Mouse (Mus musculus) mature B cell (primary cell): Measurements from ENCODE around the gene Lmntd2.

Experiments used
- in situ Hi-C: fragments of 300-500 bp; cut with MboI; formaldehyde crosslinking; loops from 2 replicates; pipeline ENCODE4 v1.14.3; 2019

Lmntd2 gene

GRCm38 (mm10) chr7:141215880-141216733 lies 2.2 kb upstream of the Lmntd2 start:
- in situ Hi-C loops, result no loop called here

- in situ Hi-C loops, result no loop called here
These were observed 1.4 kb upstream of the Lmntd2 start, which contains the start of gene Rassf7 for GRCm38 (mm10) chr7:141215101-141215879. Rassf7 (plus strand) TSS chr7:141215860.

- in situ Hi-C loops, result no loop called here
These were observed 430 bp upstream of the Lmntd2 start for GRCm38 (mm10) chr7:141214310-141214709.

GRCm38 (mm10) chr7:141213133-141213532 lies 747 bp downstream of the Lmntd2 start:
- in situ Hi-C loops, result no loop called here

DNA sequence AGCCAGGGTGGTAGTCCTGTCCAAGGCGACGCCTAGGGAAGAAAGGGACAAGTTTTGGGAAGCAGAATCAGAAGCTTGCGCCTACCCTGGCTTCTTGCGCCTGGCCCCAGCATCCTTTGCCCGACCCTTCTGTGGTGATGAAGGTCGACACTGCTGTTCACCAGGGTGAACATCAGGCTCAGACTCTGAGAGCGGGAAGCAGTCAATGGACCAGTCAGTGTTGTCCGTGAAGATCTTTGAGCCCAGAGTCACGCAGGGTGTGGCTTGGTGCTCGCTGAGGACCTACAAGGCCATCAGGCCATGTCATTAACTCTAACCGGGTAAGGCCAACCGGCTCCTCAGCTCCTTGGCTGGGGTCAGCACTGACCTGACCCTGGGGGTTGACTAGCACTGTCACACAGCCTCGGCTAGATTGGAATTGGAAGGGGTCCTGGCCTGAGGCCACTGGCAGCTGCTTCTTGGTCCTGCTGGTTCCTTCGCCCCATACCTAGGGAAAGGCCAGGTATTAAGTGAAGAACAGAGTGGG lies 3.2 kb downstream of the Lmntd2 start:
- in situ Hi-C loops, result no loop called here

DNA sequence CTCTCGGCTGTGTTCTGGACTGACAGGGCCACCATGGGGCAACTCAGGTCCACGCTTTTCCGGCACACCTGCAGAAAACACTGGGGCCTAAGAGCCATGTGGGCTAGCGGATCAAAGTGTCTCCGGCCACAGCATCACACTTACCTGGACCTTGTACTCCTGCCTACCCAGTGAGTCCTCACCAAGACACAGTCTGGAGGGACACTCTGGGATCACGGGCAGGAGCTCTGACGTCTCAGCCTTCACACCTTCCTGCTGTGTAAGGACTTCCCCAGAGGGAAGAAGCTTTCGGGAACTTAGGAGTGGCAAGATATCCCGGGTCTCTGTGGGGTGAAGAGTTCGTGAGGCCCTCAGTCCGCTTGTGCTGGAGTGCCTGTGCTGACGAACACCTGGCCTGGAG lies 3.7 kb downstream of the Lmntd2 start:
- in situ Hi-C loops, result no loop called here

GRCm38 (mm10) chr7:141209526-141209925 lies 4.4 kb downstream of the Lmntd2 start:
- in situ Hi-C loops, result no loop called here

DNA sequence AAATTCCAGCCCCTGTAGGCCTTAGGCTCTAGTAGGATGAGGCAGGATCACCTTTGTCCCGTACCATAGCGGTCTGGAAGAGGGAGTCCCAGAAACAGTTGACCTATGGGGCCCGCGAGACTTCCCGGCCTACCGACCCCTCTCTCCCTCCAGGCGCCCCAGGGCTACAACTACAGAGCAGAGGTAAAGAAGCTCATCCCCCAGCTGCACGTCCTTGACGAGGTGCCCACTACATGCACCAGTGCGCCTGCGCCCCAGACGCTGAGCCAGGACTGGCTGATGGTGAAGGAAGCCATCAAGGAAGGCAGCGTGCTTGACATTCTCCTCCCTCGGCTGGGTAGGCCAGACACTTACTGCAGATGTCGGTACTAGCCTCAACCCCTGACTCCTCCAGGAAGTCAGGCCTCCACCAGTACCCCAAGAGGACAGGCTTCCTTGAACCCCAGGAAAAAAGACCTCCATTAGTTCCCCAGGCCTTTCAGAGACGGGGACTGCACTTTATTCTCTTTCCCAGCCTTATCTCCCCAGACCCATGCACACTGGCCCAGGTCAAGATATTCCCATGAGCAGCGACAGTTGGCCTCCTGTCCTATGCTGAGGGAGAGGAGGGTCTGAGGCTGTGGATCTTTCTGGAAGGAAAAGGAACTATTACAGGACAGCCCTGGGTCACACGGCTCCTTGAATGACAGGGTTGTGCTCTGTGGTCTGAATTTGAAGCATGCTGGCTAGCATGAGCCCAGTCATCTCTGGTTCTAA lies 7.5 kb downstream of the Lmntd2 start:
- in situ Hi-C loops, result no loop called here

GRCm38 (mm10) chr7:141205504-141205903 lies 8.4 kb downstream of the Lmntd2 start:
- in situ Hi-C loops, result no loop called here

- in situ Hi-C loops, result no loop called here
These were observed 9.3 kb downstream of the Lmntd2 start for GRCm38 (mm10) chr7:141204546-141204945.

DNA sequence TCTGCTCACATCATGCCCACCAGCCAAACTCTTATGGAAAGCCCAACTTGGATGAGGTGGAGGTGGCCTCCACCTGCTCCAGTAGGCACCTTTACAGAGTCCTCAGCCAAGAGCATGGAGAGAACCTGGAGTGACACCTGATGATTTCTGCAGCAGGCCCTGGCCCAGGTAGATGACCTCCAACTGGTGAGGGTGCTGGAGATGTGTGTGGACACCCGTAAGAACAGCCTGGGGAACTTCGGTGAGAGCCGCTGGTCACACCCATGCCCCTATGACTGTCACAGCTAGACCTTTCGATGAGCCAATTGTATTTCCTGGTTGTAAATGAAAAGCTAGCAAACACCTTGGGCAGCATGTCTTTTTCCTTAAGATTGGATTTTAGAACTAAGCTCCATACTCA lies 15.8 kb downstream of the Lmntd2 start:
- in situ Hi-C loops, result no loop called here

GRCm38 (mm10) chr7:141196619-141197282 lies 17.1 kb downstream of the Lmntd2 start:
- in situ Hi-C loops, result no loop called here

DNA sequence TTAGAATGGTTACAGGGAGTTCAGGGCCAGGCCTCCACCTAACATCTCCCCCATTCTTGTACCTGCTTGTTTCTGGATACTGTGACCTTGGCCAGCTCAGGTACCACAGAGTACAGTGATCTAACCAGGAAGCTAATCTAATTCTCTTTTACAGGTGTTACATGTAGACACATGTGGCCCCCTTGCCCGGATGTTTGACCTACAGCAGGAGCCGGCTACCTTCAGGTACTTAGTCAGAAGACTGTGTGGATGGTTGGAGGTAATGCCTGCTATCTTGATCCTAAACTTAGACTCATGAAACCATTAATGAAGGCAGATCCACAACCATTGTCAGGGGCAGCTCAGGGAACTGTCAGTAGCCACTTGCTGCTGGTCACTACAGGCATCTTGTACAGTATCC lies 18.1 kb downstream of the Lmntd2 start:
- in situ Hi-C loops, result no loop called here

- in situ Hi-C loops, result no loop called here
These were observed 19.1 kb downstream of the Lmntd2 start for GRCm38 (mm10) chr7:141194830-141195229.

DNA sequence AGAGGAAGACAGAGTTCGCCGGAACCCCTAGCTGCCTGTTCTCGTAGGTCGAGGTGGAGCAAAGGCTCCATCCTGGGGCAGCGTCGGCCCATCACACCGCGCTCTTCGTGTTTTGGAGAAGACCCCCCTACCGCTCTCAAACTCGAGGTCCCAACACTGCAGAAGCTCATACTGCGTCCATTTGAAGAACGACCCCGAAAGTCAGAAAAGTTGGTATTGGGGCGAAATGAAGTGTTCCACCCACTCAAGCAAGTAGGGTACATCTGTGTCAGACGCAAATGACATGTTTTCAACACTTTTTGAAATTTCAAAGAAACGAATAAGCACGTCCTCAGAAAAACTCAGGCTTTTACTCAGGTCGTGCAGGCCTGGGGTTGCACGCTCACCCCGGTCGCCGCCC lies 19.5 kb downstream of the Lmntd2 start:
- in situ Hi-C loops, result no loop called here

GRCm38 (mm10) chr7:141193948-141194347 lies 19.9 kb downstream of the Lmntd2 start, which contains the start of the genes Hras and Lrrc56:
Hras (minus strand) TSS chr7:141194005.
Lrrc56 (plus strand) TSS chr7:141194157.
- in situ Hi-C loops, result no loop called here

- in situ Hi-C loops, result no loop called here
These were observed 20.5 kb downstream of the Lmntd2 start for GRCm38 (mm10) chr7:141193348-141193856.

DNA sequence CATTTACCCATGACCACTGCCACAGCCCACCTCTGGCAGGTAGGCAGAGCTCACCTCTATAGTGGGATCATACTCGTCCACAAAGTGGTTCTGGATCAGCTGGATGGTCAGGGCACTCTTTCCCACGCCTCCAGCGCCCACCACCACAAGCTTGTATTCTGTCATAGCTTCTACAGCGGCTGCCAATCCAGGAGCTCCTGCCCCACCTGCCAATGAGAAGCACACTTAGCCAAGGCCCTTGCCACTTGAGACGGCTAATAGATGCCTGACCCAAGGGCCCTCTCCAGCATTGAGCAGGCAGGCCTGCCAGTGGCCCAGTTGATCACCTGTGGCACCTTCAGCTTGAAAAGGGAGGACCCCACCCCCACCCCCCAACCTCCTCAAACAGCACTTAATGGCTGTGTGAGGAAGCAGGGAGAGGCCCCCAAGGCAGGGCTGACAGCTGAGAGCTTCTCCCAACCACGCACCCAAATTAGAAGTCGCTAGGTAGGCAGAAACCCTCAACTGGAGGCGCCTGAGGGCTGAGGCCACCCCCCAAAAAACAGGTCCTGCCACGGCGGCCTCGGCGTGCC lies 21.0 kb downstream of the Lmntd2 start:
- in situ Hi-C loops, result no loop called here

DNA sequence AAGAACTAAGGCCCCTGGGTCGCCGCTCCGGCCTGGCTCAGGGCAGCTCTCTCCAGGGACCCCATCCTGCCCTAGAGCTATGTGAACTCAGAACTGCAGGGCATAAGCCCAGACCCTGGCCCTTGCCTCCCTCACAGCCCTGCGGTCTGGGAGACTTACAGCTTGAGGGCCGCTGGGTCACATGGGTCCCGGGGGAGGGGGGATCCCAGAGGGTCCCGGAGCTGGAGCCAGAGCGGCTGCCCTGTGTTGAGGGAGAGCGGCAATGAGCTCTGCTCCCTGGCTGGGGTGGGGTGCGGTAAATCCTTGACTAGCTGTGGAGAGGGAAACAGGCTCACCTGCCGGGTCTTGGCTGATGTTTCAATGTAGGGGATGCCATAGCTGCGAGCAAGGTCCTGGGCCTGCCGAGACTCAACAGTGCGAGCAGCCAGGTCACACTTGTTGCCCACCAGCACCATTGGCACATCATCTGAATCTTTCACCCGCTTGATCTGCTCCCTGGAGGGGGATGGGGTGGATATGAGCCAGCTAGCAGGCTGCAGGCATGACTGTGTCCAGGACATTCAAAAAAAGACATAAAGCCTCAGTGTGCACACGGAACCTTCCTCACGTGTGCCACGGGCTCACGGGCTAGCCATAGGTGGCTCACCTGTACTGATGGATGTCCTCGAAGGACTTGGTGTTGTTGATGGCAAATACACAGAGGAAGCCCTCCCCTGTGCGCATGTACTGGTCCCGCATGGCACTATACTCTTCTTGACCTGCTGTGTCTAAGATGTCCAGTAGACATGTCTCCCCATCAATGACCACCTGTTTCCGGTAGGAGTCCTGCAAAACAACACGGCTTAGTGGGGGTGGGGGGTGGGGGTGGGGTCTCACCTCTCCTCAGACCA lies 21.8 kb downstream of the Lmntd2 start:
- in situ Hi-C loops, result no loop called here

DNA sequence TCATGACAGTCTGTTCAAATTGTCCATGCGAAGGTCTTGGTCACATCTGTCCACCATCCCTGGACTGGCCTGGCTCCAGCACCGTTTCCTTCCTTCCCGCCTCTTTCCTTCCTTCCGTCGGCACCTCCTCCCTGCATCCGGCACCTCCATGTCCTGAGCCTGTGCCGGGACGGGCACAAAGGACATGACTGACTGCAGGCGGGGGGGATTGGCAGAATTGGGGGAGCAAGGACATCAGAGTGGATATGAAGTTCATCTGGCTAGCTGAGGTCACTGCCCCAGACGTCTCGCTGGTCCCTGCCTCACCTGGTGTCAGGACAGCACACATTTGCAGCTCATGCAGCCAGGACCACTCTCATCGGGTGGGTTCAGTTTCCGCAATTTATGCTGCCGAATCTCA lies 22.8 kb downstream of the Lmntd2 start:
- in situ Hi-C loops, result no loop called here
